Mouse (Mus musculus): ENCODE results near the gene Mipol1. TPM values are rescaled to one million over a fixed set of nuclear protein-coding genes. Genes with fewer than 3 reads are reported as not detected.

Mipol1 gene
- polyA plus RNA-seq, 1 experiment from 2014 or later: 5.5 TPM

DNA sequence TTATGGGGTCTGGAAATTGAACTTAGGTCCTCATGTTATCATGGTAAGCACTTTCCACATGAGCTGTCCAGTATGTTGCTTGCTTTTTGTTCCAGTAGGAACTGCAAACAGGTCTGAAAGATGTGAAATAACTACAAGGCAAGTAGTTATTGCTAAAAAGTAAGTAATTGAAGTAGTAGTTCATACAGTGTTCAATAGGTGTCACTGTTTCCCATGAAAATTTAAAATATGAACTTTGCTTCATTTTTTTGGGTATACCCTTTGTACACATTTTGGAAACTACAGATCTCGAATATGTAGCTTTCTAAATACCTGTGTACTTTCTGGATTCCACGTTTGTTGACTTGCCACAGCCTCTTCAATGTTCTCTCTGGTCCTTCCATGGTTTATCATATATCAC, 28.3 kb downstream of the Mipol1 start:
- Histone ChIP-seq H3K4me3 (replicated peaks) (no peak overlapping the region), H3K9me3 (replicated peaks) (0 out of 2 replicates have a peak, but pooled peaks cover 3% of the 10 kb centered on the region), H3K9ac (replicated peaks) (no peak overlapping the region), H3K36me3 (no peaks in the 10 kb centered on the region), H3K27ac (replicated peaks) (no peak overlapping the region), H3K4me2 (no peak overlapping the region), H3K27me3 (replicated peaks) (no peaks in the 10 kb centered on the region), H3K4me1 (no peaks in the 10 kb centered on the region)
- ATAC-seq (ENCODE audit: low FRiP score): no peak
- WGBS: 68% methylated on average over 2 of the region's 2 CpGs

- Histone ChIP-seq H3K9ac (replicated peaks) (no peak overlapping the region), H3K36me3 (no peaks in the 10 kb centered on the region), H3K4me2 (no peak overlapping the region), H3K9me3 (replicated peaks) (no peaks in the 10 kb centered on the region), H3K4me1 (no peaks in the 10 kb centered on the region), H3K27ac (replicated peaks) (no peak overlapping the region), H3K4me3 (replicated peaks) (no peak overlapping the region), H3K27me3 (replicated peaks) (no peaks in the 10 kb centered on the region)
- WGBS: 62% methylated on average over 1 of the region's 1 CpGs
- no peak for ATAC-seq (ENCODE audit: low FRiP score)
These were observed 45.2 kb downstream of the Mipol1 start for GRCm38 (mm10) chr12:57275456-57275855.

- no peaks in the 10 kb centered on the region; the same call in 1 of the 2 replicates for H3K27me3 ChIP-seq (replicated peaks)
- H3K4me1 ChIP-seq: no peaks in the 10 kb centered on the region
- H3K9ac ChIP-seq (replicated peaks): no peak overlapping the region
- no peaks in the 10 kb centered on the region for H3K36me3 ChIP-seq
- no peaks in the 10 kb centered on the region for H3K9me3 ChIP-seq (replicated peaks)
- no peak overlapping the region for H3K4me2 ChIP-seq
- peak; percentile 79 for ATAC-seq (ENCODE audit: low FRiP score)
- no peak overlapping the region for H3K27ac ChIP-seq (replicated peaks)
- WGBS: 40% methylated on average over 3 of the region's 3 CpGs
- H3K4me3 ChIP-seq (replicated peaks): no peak overlapping the region
These were observed 51.2 kb downstream of the Mipol1 start for GRCm38 (mm10) chr12:57281155-57282114.

DNA sequence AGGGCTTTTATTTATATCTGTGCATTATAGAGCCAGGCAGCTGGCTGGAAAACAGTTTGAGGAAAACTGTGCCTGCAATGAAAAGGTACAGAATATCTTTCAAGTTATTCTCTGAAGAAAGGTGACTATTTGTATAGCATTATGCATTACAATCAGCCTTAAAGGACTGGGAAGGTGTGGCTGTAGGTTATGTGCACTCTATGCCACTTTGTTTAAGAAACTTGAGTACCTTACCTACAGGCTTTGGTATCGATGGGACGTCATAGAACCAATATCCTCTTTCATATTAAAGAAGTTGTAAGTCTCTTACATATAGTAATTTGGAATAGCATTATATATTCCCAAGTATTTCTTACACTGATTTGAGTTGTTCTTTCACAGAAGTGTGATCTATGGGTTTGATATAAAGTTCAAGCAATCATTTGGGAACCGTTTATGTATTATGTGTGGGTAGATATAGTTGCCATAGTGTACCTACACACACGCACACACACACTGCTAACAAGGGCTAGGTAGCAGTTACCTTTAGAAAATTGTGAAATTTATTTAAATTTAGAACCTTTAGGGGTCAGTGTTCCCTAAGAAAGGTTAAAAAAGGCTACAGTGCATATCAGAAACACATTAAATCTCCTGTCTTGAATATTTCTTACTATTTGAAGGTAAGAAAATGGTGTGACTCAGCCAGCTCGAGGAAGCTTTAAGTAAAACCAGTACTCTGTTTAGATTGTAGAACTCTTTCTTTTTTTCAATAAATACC, 55.3 kb downstream of the Mipol1 start:
- Histone ChIP-seq H3K4me2 (no peak overlapping the region), H3K27ac (replicated peaks) (no peak overlapping the region), H3K9ac (replicated peaks) (no peak overlapping the region), H3K36me3 (no peaks in the 10 kb centered on the region), H3K27me3 (replicated peaks) (no peaks in the 10 kb centered on the region; the same call in 1 of the 2 replicates), H3K4me3 (replicated peaks) (no peak overlapping the region), H3K9me3 (replicated peaks) (no peaks in the 10 kb centered on the region), H3K4me1 (no peaks in the 10 kb centered on the region)
- WGBS: 86% methylated on average over 5 of the region's 5 CpGs
- no peak for ATAC-seq (ENCODE audit: low FRiP score)

GRCm38 (mm10) chr12:57307337-57307736, 77.1 kb downstream of the Mipol1 start:
- Histone ChIP-seq H3K4me2 (no peak overlapping the region), H3K27ac (replicated peaks) (no peak overlapping the region), H3K27me3 (replicated peaks) (no peaks in the 10 kb centered on the region), H3K4me1 (no peaks in the 10 kb centered on the region), H3K9me3 (replicated peaks) (no peaks in the 10 kb centered on the region), H3K9ac (replicated peaks) (no peak overlapping the region), H3K4me3 (replicated peaks) (no peak overlapping the region), H3K36me3 (no peaks in the 10 kb centered on the region)
- WGBS: 96% methylated on average over 4 of the region's 4 CpGs
- ATAC-seq (ENCODE audit: low FRiP score): no peak

DNA sequence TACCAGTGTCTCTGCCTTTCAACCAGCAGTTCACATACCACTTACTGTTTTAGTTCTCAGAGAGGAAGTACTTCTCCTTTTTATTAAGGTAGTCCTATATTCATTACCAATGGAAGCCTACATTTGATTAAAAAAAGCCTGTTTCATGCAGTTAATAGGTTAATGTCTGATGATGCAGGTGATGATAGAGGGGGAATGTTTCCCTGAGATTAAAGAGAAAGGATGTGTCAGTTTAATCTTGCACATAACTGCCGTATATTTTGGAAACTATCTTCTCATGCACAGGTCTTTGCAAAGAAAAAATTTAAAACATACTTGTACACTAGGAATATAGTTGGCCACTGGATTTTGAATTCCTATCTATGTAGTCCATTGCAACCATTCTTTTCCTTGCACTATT, 77.5 kb downstream of the Mipol1 start:
- Histone ChIP-seq H3K4me3 (replicated peaks) (no peak overlapping the region), H3K4me2 (no peak overlapping the region), H3K36me3 (no peaks in the 10 kb centered on the region), H3K9ac (replicated peaks) (no peak overlapping the region), H3K27ac (replicated peaks) (no peak overlapping the region), H3K27me3 (replicated peaks) (no peaks in the 10 kb centered on the region), H3K4me1 (no peaks in the 10 kb centered on the region), H3K9me3 (replicated peaks) (no peaks in the 10 kb centered on the region)
- no peak for ATAC-seq (ENCODE audit: low FRiP score)
- 96% methylated on average over 1 of the region's 1 CpGs for WGBS

DNA sequence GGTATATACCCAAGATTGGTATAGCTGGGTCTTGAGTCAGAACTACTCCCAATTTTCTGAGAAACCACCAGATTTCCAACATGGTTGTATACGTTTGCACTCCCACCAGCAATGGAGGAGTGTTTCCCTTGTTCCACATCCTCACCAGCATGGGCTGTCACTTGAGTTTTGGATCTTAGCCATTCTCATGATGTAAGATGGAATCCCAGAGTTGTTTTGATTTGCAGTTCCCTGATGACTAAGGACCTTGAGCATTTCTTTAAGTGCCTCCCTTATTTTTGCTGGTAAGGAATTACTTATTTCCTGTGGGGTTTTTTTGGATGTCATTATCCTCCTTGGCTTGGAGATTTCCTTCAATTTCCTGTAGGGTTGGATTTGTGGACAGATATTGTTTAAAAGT, 108.8 kb downstream of the Mipol1 start:
- no peaks in the 10 kb centered on the region for H3K9me3 ChIP-seq (replicated peaks)
- no peaks in the 10 kb centered on the region for H3K27me3 ChIP-seq (replicated peaks)
- H3K4me2 ChIP-seq: no peak overlapping the region
- no peak overlapping the region for H3K4me3 ChIP-seq (replicated peaks)
- whole genome bisulfite sequencing: 92% methylated on average over 1 of the region's 1 CpGs
- no peak overlapping the region for H3K27ac ChIP-seq (replicated peaks)
- ATAC-seq (ENCODE audit: low FRiP score): no peak
- H3K4me1 ChIP-seq: no peaks in the 10 kb centered on the region
- no peaks in the 10 kb centered on the region for H3K36me3 ChIP-seq
- no peak overlapping the region for H3K9ac ChIP-seq (replicated peaks)

GRCm38 (mm10) chr12:57340111-57340510, 109.9 kb downstream of the Mipol1 start:
- no peaks in the 10 kb centered on the region for H3K4me1 ChIP-seq
- H3K36me3 ChIP-seq: no peaks in the 10 kb centered on the region
- H3K4me3 ChIP-seq (replicated peaks): no peak overlapping the region
- ATAC-seq (ENCODE audit: low FRiP score): no peak
- 92% methylated on average over 2 of the region's 2 CpGs for WGBS
- no peaks in the 10 kb centered on the region for H3K9me3 ChIP-seq (replicated peaks)
- H3K4me2 ChIP-seq: no peak overlapping the region
- no peaks in the 10 kb centered on the region for H3K27me3 ChIP-seq (replicated peaks)
- H3K9ac ChIP-seq (replicated peaks): no peak overlapping the region
- H3K27ac ChIP-seq (replicated peaks): no peak overlapping the region

DNA sequence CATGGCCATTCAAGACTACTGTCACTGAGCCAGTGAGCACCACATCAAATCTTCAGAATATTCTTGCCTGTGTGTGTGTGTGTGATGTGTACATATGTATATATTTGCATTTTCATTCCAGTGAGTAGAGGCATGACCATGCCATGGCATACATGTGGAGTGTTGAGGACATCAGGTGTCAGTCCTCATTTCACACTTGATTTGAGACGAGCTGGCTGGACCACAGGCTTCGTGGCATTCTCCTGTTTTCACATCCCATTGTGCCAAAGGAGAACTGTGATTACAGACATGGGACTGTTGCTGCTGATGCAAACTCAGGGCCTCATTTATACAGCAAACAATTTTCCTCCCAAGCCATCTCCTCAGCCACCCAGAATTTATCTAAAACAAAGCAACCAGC, 132.5 kb downstream of the Mipol1 start:
- Histone ChIP-seq H3K27me3 (replicated peaks) (no peaks in the 10 kb centered on the region), H3K4me2 (no peak overlapping the region), H3K36me3 (no peaks in the 10 kb centered on the region), H3K9me3 (replicated peaks) (no peaks in the 10 kb centered on the region), H3K4me1 (no peaks in the 10 kb centered on the region), H3K9ac (replicated peaks) (no peak overlapping the region), H3K4me3 (replicated peaks) (no peak overlapping the region), H3K27ac (replicated peaks) (no peak overlapping the region)
- 59% methylated on average over 2 of the region's 2 CpGs for WGBS
- no peak for ATAC-seq (ENCODE audit: low FRiP score)

DNA sequence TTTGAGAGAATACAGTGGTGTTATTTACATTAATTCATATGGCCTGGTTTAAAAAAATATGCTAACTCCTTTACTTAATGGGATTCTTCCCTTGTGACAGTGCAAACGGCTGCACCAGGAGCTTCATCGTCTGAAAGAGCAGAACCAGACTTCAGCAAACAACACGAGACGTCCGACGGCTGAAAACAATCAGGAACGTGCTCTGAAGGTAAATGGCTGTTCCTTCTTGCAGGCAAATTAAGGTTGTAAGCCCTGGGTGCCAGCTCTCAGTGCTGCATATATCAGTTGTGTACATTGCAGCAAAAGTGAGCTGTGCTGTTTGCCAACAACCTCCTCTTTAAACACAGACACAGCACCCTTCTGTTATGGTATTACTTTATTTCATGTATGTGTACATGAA, 133.8 kb downstream of the Mipol1 start:
- no peaks in the 10 kb centered on the region for H3K4me1 ChIP-seq
- H3K4me2 ChIP-seq: no peak overlapping the region
- H3K4me3 ChIP-seq (replicated peaks): no peak overlapping the region
- no peak overlapping the region for H3K27ac ChIP-seq (replicated peaks)
- H3K27me3 ChIP-seq (replicated peaks): no peaks in the 10 kb centered on the region
- 58% methylated on average over 7 of the region's 7 CpGs for WGBS
- no peak overlapping the region for H3K9ac ChIP-seq (replicated peaks)
- no peaks in the 10 kb centered on the region for H3K9me3 ChIP-seq (replicated peaks)
- no peaks in the 10 kb centered on the region for H3K36me3 ChIP-seq
- no peak for ATAC-seq (ENCODE audit: low FRiP score)

DNA sequence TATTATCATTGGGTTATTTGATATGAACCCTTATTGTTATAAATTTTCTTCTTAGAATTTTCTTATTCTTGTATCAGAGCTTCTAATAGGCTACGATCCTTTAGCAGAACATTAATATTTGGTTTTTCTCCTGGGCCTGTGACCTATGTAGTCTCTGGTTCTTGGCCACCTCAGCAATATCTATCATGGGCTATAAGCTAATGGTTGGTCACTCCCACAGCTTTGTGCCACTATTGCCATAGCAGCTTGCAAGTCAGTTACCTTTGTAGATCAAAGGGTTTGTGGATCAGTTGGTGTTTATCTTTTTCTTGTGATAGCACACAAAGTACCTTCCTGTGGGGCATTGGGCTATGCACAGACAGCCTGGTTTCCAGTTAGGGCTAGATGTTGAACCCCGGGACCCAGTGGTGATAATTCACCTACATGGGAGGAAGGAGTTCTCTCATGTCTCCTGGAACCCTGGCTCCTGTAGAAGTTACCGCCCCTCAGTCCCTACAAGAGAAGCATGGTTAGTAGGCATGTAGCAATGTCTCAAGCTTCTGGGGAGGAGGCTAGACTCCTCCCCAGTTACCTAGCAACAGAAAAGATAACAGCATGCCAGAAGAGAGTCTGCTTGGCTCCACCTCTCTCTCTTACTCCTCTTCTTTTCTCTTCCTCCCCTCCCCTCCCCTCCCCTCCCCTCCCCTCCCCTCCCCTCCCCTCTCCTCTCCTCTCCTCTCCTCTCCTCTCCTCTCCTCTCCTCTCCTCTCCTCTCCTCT, 141.7 kb downstream of the Mipol1 start:
- Histone ChIP-seq H3K4me2 (no peak overlapping the region), H3K9ac (replicated peaks) (no peak overlapping the region), H3K27ac (replicated peaks) (no peak overlapping the region), H3K36me3 (no peaks in the 10 kb centered on the region), H3K4me3 (replicated peaks) (no peak overlapping the region), H3K4me1 (no peaks in the 10 kb centered on the region), H3K9me3 (replicated peaks) (no peaks in the 10 kb centered on the region), H3K27me3 (replicated peaks) (no peaks in the 10 kb centered on the region)
- no peak for ATAC-seq (ENCODE audit: low FRiP score)
- WGBS: 89% methylated on average over 3 of the region's 3 CpGs
